Mouse (Mus musculus): ENCODE measurements around the gene Gm11236. TPM values are rescaled to one million over a fixed set of nuclear protein-coding genes. Genes with fewer than 3 reads are reported as not detected.

The Gm11236 gene
- not detected for total RNA-seq (2023)

GRCm38 (mm10) chr4:73637821-73638220 lies at the start of gene Gm11236:
Gene Gm11236 (plus strand): TSS chr4:73638121.

GRCm38 (mm10) chr4:73607581-73607980 lies 30.3 kb upstream of the Gm11236 start, which contains the start of gene Gm11238:
Gene Gm11238 (plus strand): TSS chr4:73607881.

GRCm38 (mm10) chr4:73622684-73623083 lies 15.2 kb upstream of the Gm11236 start, which contains the start of gene Gm11237:
Gene Gm11237 (plus strand): TSS chr4:73622984.

DNA sequence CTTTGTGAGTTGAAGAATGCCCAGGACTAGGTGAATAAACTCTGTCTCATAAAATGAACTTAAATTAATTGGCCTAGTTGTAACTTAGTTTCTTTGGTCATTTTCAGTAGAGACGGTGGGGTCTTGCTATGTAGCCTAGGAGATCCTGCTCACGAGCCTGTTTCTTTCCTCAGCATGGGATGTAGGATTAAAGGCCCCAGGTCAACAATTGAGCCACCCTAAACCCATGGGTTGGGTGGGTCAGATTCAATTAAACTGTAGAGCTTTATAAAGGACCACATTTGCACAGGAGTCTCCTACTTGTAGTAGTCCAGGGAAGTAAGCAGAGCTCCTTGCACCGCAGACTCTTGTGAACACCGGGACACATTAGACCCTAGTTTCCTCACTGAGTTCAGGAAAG lies 30.1 kb downstream of the Gm11236 start, which contains the start of gene Gm11239:
Gm11239 (plus strand) TSS at position 301 of the 400 bp plus-strand sequence.

GRCm38 (mm10) chr4:73683216-73683615 lies 45.3 kb downstream of the Gm11236 start, which contains the start of gene Gm428:
Gene Gm428 (plus strand): TSS chr4:73683516.

Other genes with a start within 250 kb of the Gm11236 start
- gene Gm11487, start 233.0 kb upstream of the Gm11236 start, total RNA-seq (2023), result not detected
- not detected for gene Gm11238, start 30.2 kb upstream of the Gm11236 start, total RNA-seq (2023)
- not detected for gene Gm11237, start 15.1 kb upstream of the Gm11236 start, total RNA-seq (2023)
- not detected for gene Gm11239, start 30.2 kb downstream of the Gm11236 start, total RNA-seq (2023)
- not detected for gene Gm428, start 45.4 kb downstream of the Gm11236 start, total RNA-seq (2023)
- gene Rasef, start 152.9 kb downstream of the Gm11236 start, total RNA-seq (2023), result not detected
- gene Gm11758, start 238.1 kb downstream of the Gm11236 start, total RNA-seq (2023), result not detected